Mouse (Mus musculus) cerebellum, postnatal 4 days (tissue): ENCODE data around the gene Apoc4.

Experiments used
- DNase-seq, 2 experiments: peaks; one replicate each; pipeline ENCODE4 v3.0.0; 2022; ENCODE audit warnings: low spot score in 2 of 2, mixed read lengths in 1 of 2

Gene Apoc4

GRCm38 (mm10) chr7:19628536-19629360 lies 52.5 kb downstream of the Apoc4 start:
- DNase-seq, result peak; percentile 69 to 86

GRCm38 (mm10) chr7:19628192-19628535 lies 53.1 kb downstream of the Apoc4 start:
- no peak for DNase-seq
